Mouse (Mus musculus) heart, embryonic 15.5 days (tissue): Measurements from ENCODE around the gene Stk32b. TPM values are rescaled to one million over a fixed set of nuclear protein-coding genes. Genes with fewer than 3 reads are reported as not detected.

Experiments
- ATAC-seq: fragments of 200-750 bp; cut with Nextera tagmentation; replicated peaks from 2 replicates; pipeline ENCODE4 v1.8.0; 2017; ENCODE audit warnings: low read depth, moderate TSS enrichment; ENCODE audit not compliant: insufficient number of reproducible peaks, insufficient read depth, low FRiP score
- H3K27ac ChIP-seq: fragments of 300-500 bp; sonication (generic); 2 replicates; pipeline ENCODE4 v1.5.1; 2015; ENCODE audit warnings: mild to moderate bottlenecking, inconsistent platforms
- H3K27me3 ChIP-seq: fragments of 300-500 bp; sonication (generic); 2 replicates; pipeline ENCODE4 v1.6.1; 2015; ENCODE audit warnings: inconsistent platforms
- H3K36me3 ChIP-seq: fragments of 300-500 bp; sonication (generic); 2 replicates; pipeline ENCODE4 v1.6.1; 2015; ENCODE audit warnings: mild to moderate bottlenecking, inconsistent platforms
- H3K4me1 ChIP-seq: fragments of 300-500 bp; sonication (generic); replicated peaks from 2 replicates; pipeline ENCODE4 v1.6.1; 2015; ENCODE audit warnings: inconsistent platforms
- H3K4me2 ChIP-seq: fragments of 300-500 bp; sonication (generic); 2 replicates; pipeline ENCODE4 v1.6.1; 2015; ENCODE audit warnings: inconsistent platforms, mild to moderate bottlenecking, moderate library complexity
- H3K4me3 ChIP-seq: fragments of 300-500 bp; sonication (generic); 2 replicates; pipeline ENCODE4 v1.5.1; 2015; ENCODE audit warnings: mild to moderate bottlenecking, inconsistent platforms
- H3K9ac ChIP-seq: fragments of 300-500 bp; sonication (generic); 2 replicates; pipeline ENCODE4 v1.6.1; 2015; ENCODE audit warnings: mild to moderate bottlenecking, inconsistent platforms
- H3K9me3 ChIP-seq: fragments of 300-500 bp; sonication (generic); replicated peaks from 2 replicates; pipeline ENCODE4 v1.6.1; 2016; ENCODE audit warnings: inconsistent platforms
- WGBS: fragments of 180-500 bp; shearing (Covaris S2); methylation state at CpG from one replicate; pipeline ENCODE4 v1.1.7; 2015; ENCODE audit warnings: mixed read lengths; 5-methylcytosine and 5-hydroxymethylcytosine counted together
- polyA plus RNA-seq: library from polyadenylated mRNA; unstranded; fragments of >200 nt; fragmentation: Nextera tagmentation; extraction: Ambion mirVana; gene quantifications from 2 replicates; pipeline ENCODE4 v1.2.1, GENCODE M21; 2015

Stk32b gene
- polyA plus RNA-seq, 1 experiment from 2014 or later, result 0.79 TPM

DNA sequence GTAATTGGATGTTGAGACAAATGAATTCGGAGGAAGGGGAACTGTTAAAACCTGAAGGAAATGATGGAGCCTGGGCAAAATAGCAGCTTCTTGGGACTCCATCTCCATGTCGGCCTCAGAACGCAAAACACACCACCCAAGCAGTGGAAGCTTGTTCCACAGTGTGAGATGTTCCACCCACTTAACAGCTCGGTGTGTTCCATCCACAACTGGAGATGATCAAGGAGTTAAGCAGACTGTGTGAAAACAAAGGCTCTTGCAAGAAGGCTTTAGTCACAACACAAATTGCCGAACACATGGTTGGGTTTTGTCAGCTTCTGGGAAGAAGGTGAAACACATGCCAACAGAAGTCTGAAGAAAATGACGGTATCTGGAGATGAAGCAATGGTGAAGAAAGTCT, 59.2 kb downstream of the Stk32b start:
- Histone ChIP-seq H3K27me3 (no peaks in the 10 kb centered on the region), H3K4me1 (no peaks in the 10 kb centered on the region), H3K4me3 (no peak overlapping the region), H3K9ac (no peak overlapping the region), H3K36me3 (no peaks in the 10 kb centered on the region), H3K4me2 (no peak overlapping the region), H3K27ac (no peak overlapping the region), H3K9me3 (no peaks in the 10 kb centered on the region)
- ATAC-seq, result no peak
- WGBS, result 79% methylated on average over 6 of the region's 6 CpGs

DNA sequence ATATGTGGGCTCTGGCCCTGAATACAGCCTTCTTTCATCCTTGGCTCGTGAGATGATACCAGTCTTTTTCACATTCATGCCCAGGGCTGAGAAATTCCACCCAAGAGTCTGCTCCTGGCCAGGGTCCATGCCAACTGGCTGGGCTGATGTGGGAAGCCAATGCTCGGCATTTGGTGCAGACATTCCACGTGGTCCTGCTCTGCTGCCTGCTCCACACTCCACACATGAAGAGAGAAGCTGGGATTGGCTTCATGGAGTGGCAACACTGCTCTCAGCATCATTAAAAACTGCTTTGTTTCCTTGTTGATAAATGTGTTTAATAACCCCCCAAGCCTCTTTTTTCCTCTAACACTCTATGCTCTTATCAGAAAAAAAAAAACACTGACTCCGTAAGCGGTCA, 61.8 kb downstream of the Stk32b start:
- Histone ChIP-seq H3K27ac (no peak overlapping the region), H3K27me3 (no peaks in the 10 kb centered on the region), H3K4me3 (no peak overlapping the region), H3K4me2 (no peak overlapping the region), H3K9me3 (no peaks in the 10 kb centered on the region), H3K4me1 (no peaks in the 10 kb centered on the region), H3K36me3 (no peaks in the 10 kb centered on the region), H3K9ac (no peak overlapping the region)
- WGBS, result 72% methylated on average over 5 of the region's 5 CpGs
- ATAC-seq, result no peak

DNA sequence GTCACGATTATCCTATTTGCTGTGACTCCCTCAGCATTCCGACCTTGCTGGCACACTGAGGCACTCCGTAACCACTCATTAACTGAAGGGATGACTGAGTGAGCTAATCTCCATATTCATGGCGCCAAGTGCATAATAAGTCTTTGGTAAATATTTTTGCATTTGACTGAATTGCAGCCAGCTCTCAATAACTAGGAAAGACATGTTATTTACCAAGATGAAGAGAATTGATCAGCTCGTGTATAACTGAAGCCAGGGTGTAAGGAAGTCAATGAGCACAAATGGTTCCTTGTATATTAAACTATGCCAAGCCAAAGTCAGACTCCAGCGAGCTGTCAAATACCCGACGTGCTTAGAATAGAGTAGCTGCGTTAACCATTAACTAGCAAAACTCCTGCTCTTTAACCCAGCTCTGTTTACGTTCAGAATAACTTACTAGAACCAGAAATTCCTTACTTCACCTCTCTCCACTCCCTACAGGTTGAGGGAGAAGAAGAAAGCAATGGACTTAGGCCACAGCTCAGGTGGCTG, 66.2 kb downstream of the Stk32b start:
- Histone ChIP-seq H3K9ac (no peak overlapping the region), H3K4me2 (no peak overlapping the region), H3K9me3 (no peaks in the 10 kb centered on the region), H3K27ac (no peak overlapping the region), H3K4me1 (no peaks in the 10 kb centered on the region), H3K36me3 (no peaks in the 10 kb centered on the region), H3K4me3 (no peak overlapping the region), H3K27me3 (no peaks in the 10 kb centered on the region)
- no peak for ATAC-seq
- whole genome bisulfite sequencing, result 65% methylated on average over 10 of the region's 10 CpGs

DNA sequence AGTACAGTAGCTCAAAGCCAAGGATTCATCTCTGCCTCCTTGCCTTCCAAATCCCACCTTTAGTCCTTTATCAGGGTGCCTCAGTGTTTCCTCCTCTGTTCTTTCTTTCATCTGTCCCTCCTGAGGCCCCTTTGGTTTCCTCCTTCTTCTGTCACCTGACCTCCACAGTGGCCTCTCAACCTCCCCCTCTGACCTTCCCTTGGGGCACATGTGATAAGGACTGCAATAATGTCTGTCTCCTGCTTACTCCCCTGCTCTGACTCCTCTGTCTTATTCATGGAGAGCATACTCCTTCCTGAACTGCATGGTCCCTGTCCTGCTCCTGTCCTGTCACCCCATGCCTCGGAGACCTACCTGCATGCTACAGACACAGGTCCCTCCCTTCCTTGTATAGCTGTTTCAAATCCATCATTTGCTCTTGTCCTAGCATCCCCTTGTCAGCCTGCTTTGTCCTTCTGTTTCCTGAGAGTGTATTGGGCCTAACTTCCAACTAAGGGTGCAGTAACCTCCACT, 66.8 kb downstream of the Stk32b start:
- ATAC-seq, result no peak
- 77% methylated on average over 1 of the region's 1 CpGs for WGBS
- no peaks in the 10 kb centered on the region for H3K4me1 ChIP-seq

DNA sequence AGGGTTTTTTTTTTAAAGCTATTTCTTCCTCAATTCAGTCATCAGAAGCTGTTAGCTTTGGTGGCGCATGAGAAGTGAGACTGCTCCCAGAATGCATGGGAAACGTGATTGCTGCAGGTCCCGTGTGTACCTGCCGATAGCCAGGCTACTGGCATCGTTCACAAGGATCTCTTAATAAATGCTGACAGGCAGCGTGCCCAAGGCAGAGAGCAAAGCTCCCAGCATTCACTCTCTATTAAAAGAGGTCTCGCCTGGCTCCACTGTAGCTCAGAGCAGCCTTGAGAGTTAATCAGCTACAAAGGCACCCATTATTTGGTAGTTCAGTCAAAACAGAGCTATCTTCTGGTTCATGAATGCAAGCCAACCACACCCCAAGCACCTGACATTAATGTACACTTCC, 72.9 kb downstream of the Stk32b start:
- no peaks in the 10 kb centered on the region for H3K36me3 ChIP-seq
- H3K9ac ChIP-seq, result no peak overlapping the region
- H3K4me1 ChIP-seq, result no peaks in the 10 kb centered on the region
- no peak overlapping the region for H3K4me2 ChIP-seq
- H3K27me3 ChIP-seq, result no peaks in the 10 kb centered on the region
- 87% methylated on average over 7 of the region's 7 CpGs for WGBS
- no peak overlapping the region for H3K27ac ChIP-seq
- ATAC-seq, result no peak
- no peak overlapping the region for H3K4me3 ChIP-seq
- H3K9me3 ChIP-seq, result no peaks in the 10 kb centered on the region

More for the DNA sequence above, 66.8 kb downstream of the Stk32b start:
- H3K27ac ChIP-seq, result no peak overlapping the region
- H3K4me3 ChIP-seq, result no peak overlapping the region
- H3K9ac ChIP-seq, result no peak overlapping the region
- no peak overlapping the region for H3K4me2 ChIP-seq
- no peaks in the 10 kb centered on the region for H3K36me3 ChIP-seq
- H3K9me3 ChIP-seq, result no peaks in the 10 kb centered on the region
- no peaks in the 10 kb centered on the region for H3K27me3 ChIP-seq

DNA sequence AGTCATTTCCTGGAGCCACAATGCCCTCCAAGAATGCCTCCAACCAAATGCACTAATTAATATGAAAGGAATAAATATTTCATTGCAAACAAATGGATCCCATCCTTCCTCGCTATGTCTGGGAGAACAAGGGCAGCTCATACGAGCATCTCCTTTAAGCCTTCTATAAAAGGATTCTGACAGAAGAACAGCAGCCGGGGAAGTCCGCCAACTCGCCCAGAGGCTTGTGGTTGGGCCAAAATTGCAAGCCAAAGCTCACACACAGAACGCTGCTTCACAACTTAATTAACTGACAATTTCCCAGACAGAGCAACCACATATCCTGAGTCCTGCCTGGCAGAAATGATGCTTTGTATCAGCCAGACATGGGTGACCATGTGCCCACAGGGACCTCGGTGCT, 74.5 kb downstream of the Stk32b start:
- no peaks in the 10 kb centered on the region for H3K9me3 ChIP-seq
- no peak overlapping the region for H3K9ac ChIP-seq
- no peak overlapping the region for H3K27ac ChIP-seq
- H3K27me3 ChIP-seq, result no peaks in the 10 kb centered on the region
- ATAC-seq, result no peak
- H3K4me3 ChIP-seq, result no peak overlapping the region
- H3K4me1 ChIP-seq, result no peaks in the 10 kb centered on the region
- no peak overlapping the region for H3K4me2 ChIP-seq
- no peaks in the 10 kb centered on the region for H3K36me3 ChIP-seq
- WGBS, result 69% methylated on average over 7 of the region's 7 CpGs

DNA sequence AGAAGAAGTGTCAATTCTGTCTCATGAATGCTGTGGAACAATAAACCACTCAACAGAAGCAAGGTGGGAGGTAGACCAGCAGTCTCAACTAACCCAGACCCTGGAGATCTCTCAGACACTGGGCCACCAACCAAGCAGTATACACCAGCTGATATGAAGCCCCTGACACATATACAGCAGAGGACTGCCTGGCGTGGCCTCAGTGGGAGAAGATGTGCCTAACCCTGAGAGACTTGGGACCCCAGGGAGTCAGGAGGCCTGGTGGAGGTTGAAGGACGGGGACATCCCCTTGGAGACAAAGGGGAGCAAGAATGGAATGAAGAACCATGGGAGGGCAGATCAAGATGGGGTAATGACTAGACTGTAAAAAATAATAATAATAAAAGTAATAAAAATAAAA, 82.2 kb downstream of the Stk32b start:
- ATAC-seq, result no peak
- no peaks in the 10 kb centered on the region for H3K27me3 ChIP-seq
- WGBS, result 66% methylated on average over 2 of the region's 2 CpGs
- H3K9me3 ChIP-seq, result no peaks in the 10 kb centered on the region
- no peak overlapping the region for H3K27ac ChIP-seq
- H3K4me1 ChIP-seq, result no peaks in the 10 kb centered on the region
- H3K4me3 ChIP-seq, result no peak overlapping the region
- H3K4me2 ChIP-seq, result no peak overlapping the region
- no peak overlapping the region for H3K9ac ChIP-seq
- no peaks in the 10 kb centered on the region for H3K36me3 ChIP-seq

DNA sequence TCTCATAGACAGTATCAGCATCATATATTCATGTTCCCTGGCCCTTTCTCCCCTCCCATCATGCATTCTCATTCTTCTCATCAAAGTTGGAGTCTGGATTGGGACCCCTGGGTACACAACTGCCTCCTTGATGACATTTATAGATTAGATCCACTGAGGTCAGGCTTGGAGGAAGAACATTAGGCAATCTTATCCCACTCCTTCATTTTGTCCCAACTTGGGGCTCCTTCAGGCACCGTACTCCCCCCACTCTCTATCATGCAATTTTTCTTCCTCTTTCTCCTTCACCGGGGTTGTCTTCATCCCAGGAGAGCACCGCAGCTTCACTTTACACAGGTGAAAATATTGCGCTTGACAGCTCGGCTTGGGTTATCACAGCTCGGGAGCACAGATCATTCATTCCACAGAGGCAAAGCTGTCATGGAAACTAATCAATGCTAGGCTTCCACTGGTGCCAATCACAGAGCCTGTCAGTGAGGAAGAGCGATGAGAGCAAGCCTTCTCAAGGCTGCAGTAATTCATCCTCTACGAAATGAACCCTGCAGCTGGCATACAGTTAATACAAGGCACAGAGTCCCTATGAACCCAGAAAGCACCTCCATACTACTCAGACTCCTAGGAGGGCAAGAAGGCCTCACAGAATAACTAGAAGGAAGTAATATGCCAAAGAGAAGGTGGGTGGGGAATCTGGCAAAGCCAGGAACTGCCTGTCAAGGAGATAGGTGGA, 89.4 kb downstream of the Stk32b start:
- Histone ChIP-seq H3K4me2 (no peak overlapping the region), H3K27ac (no peak overlapping the region), H3K9me3 (no peaks in the 10 kb centered on the region), H3K9ac (no peak overlapping the region), H3K4me1 (no peaks in the 10 kb centered on the region), H3K27me3 (no peaks in the 10 kb centered on the region), H3K4me3 (no peak overlapping the region), H3K36me3 (no peaks in the 10 kb centered on the region)
- no peak for ATAC-seq
- WGBS, result 77% methylated on average over 8 of the region's 8 CpGs

DNA sequence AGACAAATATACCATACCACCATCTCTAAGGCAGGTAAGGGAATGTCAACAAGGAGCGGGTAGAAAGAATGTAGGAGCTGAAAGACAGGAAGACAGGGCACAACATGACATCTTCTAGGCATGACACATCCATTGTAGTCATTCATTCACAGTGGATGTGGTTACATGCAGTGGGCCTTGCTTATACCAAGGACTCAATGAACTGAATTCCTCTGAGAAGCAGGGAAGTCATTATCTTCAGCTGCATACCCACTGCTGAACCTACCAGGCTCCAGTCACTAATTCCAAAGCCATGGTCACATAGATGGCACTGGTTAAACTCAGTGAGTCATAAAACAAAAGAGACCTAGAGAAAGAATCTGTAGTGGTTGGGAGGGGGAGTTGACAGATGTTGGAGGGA, 105.1 kb downstream of the Stk32b start:
- H3K4me2 ChIP-seq, result no peak overlapping the region
- 75% methylated on average over 1 of the region's 1 CpGs for WGBS
- H3K4me3 ChIP-seq, result no peak overlapping the region
- H3K27ac ChIP-seq, result no peak overlapping the region
- no peak overlapping the region for H3K9ac ChIP-seq
- no peak; the same call in 1 of the 2 replicates for ATAC-seq
- no peaks in the 10 kb centered on the region for H3K27me3 ChIP-seq
- H3K36me3 ChIP-seq, result no peaks in the 10 kb centered on the region
- no peaks in the 10 kb centered on the region for H3K9me3 ChIP-seq
- H3K4me1 ChIP-seq, result no peaks in the 10 kb centered on the region

DNA sequence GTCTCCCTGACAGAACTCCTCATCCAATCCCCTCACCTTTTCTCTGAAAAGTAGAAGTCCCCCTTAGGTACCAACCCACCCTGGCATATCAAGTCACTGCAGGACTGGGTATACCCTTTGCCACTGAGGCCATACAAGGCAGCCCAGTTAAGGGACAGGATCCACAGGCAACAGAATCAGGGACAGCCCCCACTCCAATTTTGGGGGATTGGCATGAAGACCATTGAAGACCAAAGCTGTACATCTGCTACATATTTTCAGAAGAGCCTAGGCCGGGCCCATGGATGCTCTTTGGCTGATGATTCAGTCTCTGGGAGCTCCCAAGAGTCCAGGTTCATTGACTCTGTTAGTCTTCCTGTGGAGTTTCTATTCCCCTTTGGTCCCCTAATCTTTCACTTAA, 117.4 kb downstream of the Stk32b start:
- no peaks in the 10 kb centered on the region for H3K27me3 ChIP-seq
- H3K9me3 ChIP-seq, result no peaks in the 10 kb centered on the region
- no peaks in the 10 kb centered on the region for H3K36me3 ChIP-seq
- ATAC-seq, result no peak
- no peak overlapping the region for H3K27ac ChIP-seq
- no peak overlapping the region for H3K9ac ChIP-seq
- H3K4me3 ChIP-seq, result no peak overlapping the region
- no peak overlapping the region for H3K4me2 ChIP-seq
- no peaks in the 10 kb centered on the region for H3K4me1 ChIP-seq
- 79% methylated on average over 1 of the region's 1 CpGs for WGBS

DNA sequence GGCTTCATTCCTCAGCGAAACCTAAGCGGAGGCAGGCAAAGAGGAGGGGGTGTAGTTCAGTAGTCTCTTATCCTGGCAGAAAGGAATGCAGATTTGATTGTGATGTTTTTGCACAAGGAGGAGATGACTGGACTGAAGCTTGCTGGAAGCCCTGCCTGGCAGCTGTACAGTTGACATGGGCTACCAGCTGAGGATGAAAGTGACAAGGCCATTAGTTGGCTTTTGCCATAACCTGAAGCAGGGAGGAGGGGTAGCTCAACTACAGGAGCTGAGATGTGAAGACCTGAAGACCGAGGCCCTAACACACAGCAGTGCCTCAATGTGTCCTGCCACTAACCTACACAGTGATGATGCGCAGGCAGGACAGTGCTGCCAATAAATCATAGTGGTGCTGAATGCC, 118.7 kb downstream of the Stk32b start:
- no peak overlapping the region for H3K4me3 ChIP-seq
- no peaks in the 10 kb centered on the region for H3K4me1 ChIP-seq
- WGBS, result 87% methylated on average over 4 of the region's 4 CpGs

DNA sequence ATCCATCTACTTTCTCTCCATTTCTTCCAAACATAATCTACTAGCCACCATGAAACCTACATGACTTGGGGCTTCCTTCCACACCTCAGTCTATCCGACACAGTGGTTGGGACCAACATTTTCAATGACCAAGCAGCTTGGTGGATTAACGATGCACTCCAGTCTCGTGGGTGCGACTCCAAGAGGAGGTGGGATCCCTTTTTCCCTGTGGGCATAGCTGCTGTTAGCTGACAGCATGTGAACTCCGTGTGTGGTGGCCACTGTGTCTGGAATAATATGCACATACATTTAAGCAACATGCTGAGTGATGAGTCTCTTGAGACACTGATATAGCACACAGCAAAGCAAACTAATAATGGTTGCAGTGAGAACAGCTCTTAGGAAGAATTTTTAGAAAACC, 124.6 kb downstream of the Stk32b start:
- Histone ChIP-seq H3K27ac (no peak overlapping the region), H3K27me3 (no peaks in the 10 kb centered on the region), H3K4me1 (peaks cover 10% of the 10 kb centered on the region), H3K4me2 (no peak overlapping the region), H3K4me3 (no peak overlapping the region), H3K36me3 (no peaks in the 10 kb centered on the region), H3K9me3 (no peaks in the 10 kb centered on the region), H3K9ac (no peak overlapping the region)
- 78% methylated on average over 5 of the region's 5 CpGs for WGBS
- no peak for ATAC-seq

More for the DNA sequence above, 118.7 kb downstream of the Stk32b start:
- H3K27me3 ChIP-seq, result no peaks in the 10 kb centered on the region
- H3K4me2 ChIP-seq, result no peak overlapping the region
- no peak overlapping the region for H3K27ac ChIP-seq
- no peaks in the 10 kb centered on the region for H3K36me3 ChIP-seq
- H3K9me3 ChIP-seq, result no peaks in the 10 kb centered on the region
- ATAC-seq, result no peak
- no peak overlapping the region for H3K9ac ChIP-seq
